Mouse (Mus musculus) kidney, adult 2 months (tissue): ENCODE measurements around the gene BC030867.

Experiments used
- CTCF ChIP-seq: fragments of 200-500 bp; conservative IDR thresholded peaks from 2 replicates; pipeline ENCODE4 v1.5.1; 2011; ENCODE audit warnings: low read depth, mild to moderate bottlenecking, control low read depth, low read length, moderate library complexity, mixed read lengths; ENCODE audit not compliant: insufficient read depth, insufficient read length
- POLR2A ChIP-seq: fragments of 200-500 bp; IDR thresholded peaks from one replicate; pipeline ENCODE4 v1.6.1; 2011; ENCODE audit warnings: low read depth, low read length, control low read depth

- no peak for TF ChIP-seq CTCF
- TF ChIP-seq POLR2A, result no peak
Measured at GRCm38 (mm10) chr11:102266631-102267355, 18.1 kb downstream of the BC030867 start.
